Mouse (Mus musculus): ENCODE results near the gene Mab21l2.

The Mab21l2 gene

DNA sequence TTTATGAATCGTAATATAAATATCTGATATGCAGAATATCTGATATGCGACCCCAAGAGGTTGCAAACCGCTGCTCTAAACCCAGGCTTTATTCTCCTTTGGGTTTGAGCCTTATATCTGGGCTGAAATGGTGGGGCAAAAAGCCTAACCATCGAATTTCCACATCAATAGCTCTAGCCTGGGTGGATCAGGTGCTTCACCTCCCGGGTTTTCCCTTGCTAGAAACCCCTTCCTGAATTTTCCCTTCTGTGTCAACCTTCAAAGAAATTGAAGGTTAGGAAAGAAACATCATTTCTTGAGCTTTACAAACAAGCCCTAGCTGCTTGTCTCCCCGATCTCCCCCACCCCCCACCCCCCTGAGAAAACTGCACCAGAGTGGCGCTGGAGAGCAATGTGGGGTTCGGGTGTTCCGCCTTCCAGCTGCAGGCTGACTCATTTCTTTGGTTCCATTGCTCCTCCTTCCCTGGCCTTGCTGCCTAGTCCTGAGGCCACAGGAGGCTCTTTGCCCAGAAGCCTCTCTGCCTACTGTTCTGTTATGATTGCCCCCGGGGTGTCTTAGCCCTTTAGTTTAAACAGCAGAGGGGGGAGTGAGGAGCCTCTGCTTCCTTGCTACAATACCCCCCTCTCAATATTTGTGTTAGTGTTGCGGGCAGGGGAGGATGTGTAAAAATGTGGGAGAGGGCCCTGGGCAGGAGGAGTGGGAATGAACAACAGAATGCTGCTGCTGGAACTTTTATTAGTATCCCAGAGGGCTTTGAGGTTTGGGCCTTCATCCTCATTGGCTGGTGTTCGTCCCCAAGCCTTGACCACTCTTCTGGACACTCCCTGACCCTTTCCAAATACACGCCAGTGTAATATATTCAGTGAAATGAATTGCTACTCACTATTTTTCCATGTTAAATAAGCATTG is 9.5 kb downstream of the Mab21l2 start:
- 57% methylated on average over 13 of the region's 13 CpGs for WGBS

- WGBS, result 95% methylated on average over 1 of the region's 1 CpGs
Measured at GRCm38 (mm10) chr3:86536751-86537150, 11.7 kb downstream of the Mab21l2 start.

- WGBS, result 83% methylated on average over 16 of the region's 16 CpGs
Measured at GRCm38 (mm10) chr3:86531531-86532269, 16.7 kb downstream of the Mab21l2 start.

DNA sequence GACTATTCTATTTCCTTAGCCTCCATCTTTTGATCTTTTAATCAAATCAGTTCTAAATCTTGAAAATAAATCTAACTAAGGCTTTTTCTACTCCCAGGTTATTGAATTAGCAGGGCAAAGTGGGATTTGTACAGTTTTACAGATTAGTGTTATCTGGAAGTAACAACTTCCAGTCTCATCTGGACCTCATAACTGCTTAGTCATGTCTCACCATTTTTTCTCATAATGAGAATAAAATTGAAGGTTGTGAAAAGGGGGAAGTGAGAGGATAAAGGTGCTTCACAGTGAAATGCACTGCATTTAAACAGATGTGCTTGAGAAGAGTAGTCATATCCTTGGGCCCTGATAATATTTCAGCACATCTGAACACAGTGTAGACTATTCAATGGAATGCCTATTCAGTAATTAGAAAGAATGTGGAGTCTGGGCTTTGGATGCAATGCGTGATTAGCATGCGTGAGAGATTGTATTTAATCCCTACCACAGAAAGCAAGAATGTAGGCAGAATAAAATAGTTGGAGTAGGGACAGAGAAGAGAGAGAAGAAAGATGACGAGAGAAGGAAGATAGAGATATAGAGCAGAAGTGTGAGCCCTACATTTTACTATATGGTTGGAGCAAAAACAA is 25.4 kb downstream of the Mab21l2 start:
- WGBS, result 70% methylated on average over 3 of the region's 3 CpGs

DNA sequence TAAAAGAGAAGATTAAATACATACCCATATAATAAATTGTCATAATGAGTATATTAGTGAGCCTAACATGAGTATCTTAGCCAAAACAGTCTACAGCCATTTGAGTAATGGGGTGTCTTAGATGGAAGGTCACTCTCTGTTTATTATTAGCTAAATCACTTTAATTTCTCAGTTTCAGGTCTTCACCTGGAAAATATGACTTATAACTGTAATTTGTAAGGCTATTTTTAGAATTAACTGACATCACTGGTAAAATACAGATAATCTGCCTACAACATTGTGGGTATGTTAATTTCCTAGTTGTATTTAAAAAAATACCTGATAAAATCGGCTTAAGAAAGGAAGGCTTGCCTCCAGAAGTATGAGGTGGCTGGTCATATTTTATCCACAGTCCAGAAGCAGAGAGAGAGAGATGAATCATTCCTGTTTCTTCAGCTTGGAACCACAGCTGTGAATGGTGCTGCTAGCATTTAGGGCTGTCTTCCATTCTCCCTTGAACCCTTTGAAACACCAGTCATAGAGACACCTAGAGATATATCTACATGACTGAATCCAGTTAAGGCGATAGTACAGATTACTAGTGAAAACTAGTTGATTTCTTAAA is 29.8 kb downstream of the Mab21l2 start:
- WGBS, result 79% methylated on average over 2 of the region's 2 CpGs
